Mouse (Mus musculus) G1E (cell line): ENCODE measurements at regions not wholly inside any gene's neighbourhood (a gene's known extent, or its start where the extent isn't known, plus 50 kb on each side); places are given as distances from the start of the nearest gene placed in this dataset.

ENCODE experiments used
- ATAC-seq: 2 replicates; pipeline ENCODE4 v1.8.0; 2016; ENCODE audit warnings: mild to moderate bottlenecking; ENCODE audit not compliant: insufficient number of reproducible peaks, poor library complexity, low FRiP score, severe bottlenecking; ENCODE audit errors: extremely low read depth
- DNase-seq: peaks from one replicate; pipeline ENCODE4 v3.0.0; 2012; ENCODE audit warnings: low spot score
- H3K27me3 ChIP-seq: 2 replicates; pipeline ENCODE4 v1.6.1; 2012; ENCODE audit warnings: mild to moderate bottlenecking, low read length, inconsistent platforms; ENCODE audit not compliant: insufficient read depth
- H3K36me3 ChIP-seq: replicated peaks from 2 replicates; pipeline ENCODE3; 2012; ENCODE audit warnings: mild to moderate bottlenecking, inconsistent platforms
- H3K4me1 ChIP-seq: 2 replicates; pipeline ENCODE4 v1.6.1; 2012; ENCODE audit warnings: low read depth, low read length, inconsistent platforms, mixed read lengths; ENCODE audit not compliant: insufficient read depth
- H3K4me3 ChIP-seq: 2 replicates; pipeline ENCODE4 v1.5.1; 2012; ENCODE audit warnings: low read depth, mild to moderate bottlenecking, inconsistent platforms, low read length, moderate library complexity, mixed read lengths
- H3K9me3 ChIP-seq: replicated peaks from 2 replicates; pipeline ENCODE4 v1.6.1; 2012; ENCODE audit warnings: inconsistent platforms
- CTCF ChIP-seq: IDR thresholded peaks from 2 replicates; pipeline ENCODE4 v1.5.1; 2012; ENCODE audit warnings: low read depth, low read length, inconsistent platforms, mixed read lengths
- GATA1 ChIP-seq: IDR thresholded peaks from 2 replicates; pipeline ENCODE4 v1.6.1; 2012; ENCODE audit warnings: borderline replicate concordance, low read length, inconsistent platforms, mixed read lengths
- GATA2 ChIP-seq: IDR thresholded peaks from 2 replicates; pipeline ENCODE4 v1.6.1; 2012; ENCODE audit warnings: low read depth, low read length, inconsistent platforms, borderline replicate concordance
- POLR2AphosphoS5 ChIP-seq: IDR thresholded peaks from 2 replicates; pipeline ENCODE4 v1.6.1; 2012; ENCODE audit warnings: low read depth, low read length, inconsistent platforms; ENCODE audit not compliant: insufficient replicate concordance
- TAL1 ChIP-seq: conservative IDR thresholded peaks from 2 replicates; pipeline ENCODE4 v1.6.1; 2012; ENCODE audit warnings: low read depth, low read length, inconsistent platforms, mixed read lengths

- no peaks in the 10 kb centered on the region for H3K27me3 ChIP-seq
- no peak overlapping the region for H3K4me3 ChIP-seq
- DNase-seq (no peak), ATAC-seq (no peak)
- no peaks in the 10 kb centered on the region for H3K36me3 ChIP-seq
- no peaks in the 10 kb centered on the region for H3K4me1 ChIP-seq
- H3K9me3 ChIP-seq, result peaks cover 32% of the 10 kb centered on the region
- TF ChIP-seq GATA1, result no peak
- TF ChIP-seq GATA2, result no peak
- TF ChIP-seq CTCF, result no peak
- no peak for TF ChIP-seq POLR2AphosphoS5
- no peak for TF ChIP-seq TAL1
Observed at GRCm38 (mm10) chr9:98726638-98727037, 115.7 kb upstream of the Prr23a1 start.

- no peak for TF ChIP-seq TAL1
- no peak for TF ChIP-seq CTCF
- no peak for TF ChIP-seq GATA2
- TF ChIP-seq POLR2AphosphoS5, result no peak
- no peak for TF ChIP-seq GATA1
- ATAC-seq (no peak), DNase-seq (no peak)
- Histone ChIP-seq H3K4me3 (no peak overlapping the region), H3K27me3 (no peaks in the 10 kb centered on the region), H3K36me3 (no peaks in the 10 kb centered on the region), H3K4me1 (no peaks in the 10 kb centered on the region), H3K9me3 (peaks cover 32% of the 10 kb centered on the region)
Observed at GRCm38 (mm10) chr9:98722885-98723284, 119.4 kb upstream of the Prr23a1 start.

GRCm38 (mm10) chr9:98721381-98721780, 119.9 kb upstream of the Mrps22 start:
- H3K9me3 ChIP-seq, result peaks cover 24% of the 10 kb centered on the region
- no peaks in the 10 kb centered on the region for H3K27me3 ChIP-seq
- no peaks in the 10 kb centered on the region for H3K36me3 ChIP-seq
- H3K4me1 ChIP-seq, result no peaks in the 10 kb centered on the region
- TF ChIP-seq POLR2AphosphoS5 (no peak), CTCF (no peak), GATA1 (no peak), GATA2 (no peak), TAL1 (no peak)
- no peak overlapping the region for H3K4me3 ChIP-seq
- no peak for DNase-seq
- no peak for ATAC-seq

- Histone ChIP-seq H3K36me3 (no peaks in the 10 kb centered on the region), H3K4me1 (no peaks in the 10 kb centered on the region), H3K4me3 (no peak overlapping the region), H3K27me3 (no peaks in the 10 kb centered on the region), H3K9me3 (peaks cover 42% of the 10 kb centered on the region)
- TF ChIP-seq GATA2 (no peak), GATA1 (no peak), CTCF (no peak), POLR2AphosphoS5 (no peak), TAL1 (no peak)
- DNase-seq (no peak), ATAC-seq (no peak)
Observed at GRCm38 (mm10) chr9:98717701-98718270, 116.3 kb upstream of the Mrps22 start.

- no peak for ATAC-seq
- Histone ChIP-seq H3K4me3 (no peak overlapping the region), H3K9me3 (peaks cover 60% of the 10 kb centered on the region), H3K36me3 (no peaks in the 10 kb centered on the region), H3K27me3 (no peaks in the 10 kb centered on the region), H3K4me1 (no peaks in the 10 kb centered on the region)
- no peak for DNase-seq
- no peak for TF ChIP-seq CTCF
Observed at GRCm38 (mm10) chr9:98714661-98715060, 113.2 kb upstream of the Mrps22 start.

- Histone ChIP-seq H3K27me3 (no peaks in the 10 kb centered on the region), H3K9me3 (peaks cover 66% of the 10 kb centered on the region), H3K4me1 (no peaks in the 10 kb centered on the region), H3K4me3 (no peak overlapping the region), H3K36me3 (no peaks in the 10 kb centered on the region)
- no peak for TF ChIP-seq TAL1
- no peak for TF ChIP-seq GATA1
- TF ChIP-seq GATA2, result no peak
- TF ChIP-seq CTCF, result no peak
- no peak for TF ChIP-seq POLR2AphosphoS5
- DNase-seq (no peak), ATAC-seq (no peak)
Observed at GRCm38 (mm10) chr9:98712826-98713225, 111.4 kb upstream of the Mrps22 start.

GRCm38 (mm10) chr9:98712023-98712563, 110.6 kb upstream of the Mrps22 start:
- H3K4me3 ChIP-seq, result no peak overlapping the region
- TF ChIP-seq TAL1, result no peak
- no peak for TF ChIP-seq GATA2
- no peak for TF ChIP-seq GATA1
- no peak for TF ChIP-seq POLR2AphosphoS5
- TF ChIP-seq CTCF, result no peak

More at GRCm38 (mm10) chr9:98712023-98712563, 110.6 kb upstream of the Mrps22 start:
- Histone ChIP-seq H3K4me1 (no peaks in the 10 kb centered on the region), H3K36me3 (no peaks in the 10 kb centered on the region), H3K27me3 (no peaks in the 10 kb centered on the region), H3K9me3 (peaks cover 69% of the 10 kb centered on the region)
- DNase-seq (no peak), ATAC-seq (no peak)
